Mouse (Mus musculus): Measurements from ENCODE around the gene Zbtb17. TPM values are rescaled to one million over a fixed set of nuclear protein-coding genes. Genes with fewer than 3 reads are reported as not detected.

The Zbtb17 gene
- polyA plus RNA-seq, 1 experiment from 2014 or later = 35.4 TPM

DNA sequence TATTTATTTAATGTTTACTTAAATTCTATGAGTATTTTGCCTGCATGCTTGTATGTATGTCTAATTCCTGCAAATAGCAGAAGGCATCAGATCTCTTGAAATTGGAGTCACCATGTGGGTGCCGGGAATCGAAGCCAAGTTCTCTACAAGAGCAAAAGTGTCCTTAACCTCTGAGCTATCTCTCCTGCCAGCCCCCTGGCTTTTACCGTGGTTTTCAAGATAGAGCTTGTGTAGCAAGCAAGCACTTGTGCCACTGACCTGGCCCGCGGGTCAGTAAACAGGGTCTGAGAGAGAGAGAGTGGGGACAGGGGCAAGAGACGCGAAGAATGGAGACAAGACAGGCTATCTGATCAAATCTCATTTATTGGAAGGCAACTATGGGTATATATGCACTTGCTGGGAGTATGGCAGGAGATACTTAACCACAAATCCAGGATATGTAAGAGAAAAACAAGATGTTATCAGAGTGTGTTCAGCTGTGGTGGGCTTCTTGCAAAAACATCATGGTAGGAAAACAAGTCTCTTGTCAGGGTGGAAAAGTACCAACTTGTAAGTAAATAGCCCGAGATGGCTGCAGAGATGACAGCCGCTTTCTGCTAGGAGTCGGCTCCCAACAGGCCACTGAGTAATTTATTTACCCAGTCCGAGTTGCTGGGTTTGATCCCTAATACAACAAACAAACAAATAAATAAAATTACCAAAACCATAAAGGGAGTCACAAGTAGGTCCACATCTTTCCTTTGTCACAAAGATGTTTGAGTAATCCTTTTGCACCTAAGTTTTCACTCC is 619 bp upstream of the Zbtb17 start:
- H3K9me3 ChIP-seq (replicated peaks; ENCODE audit: control insufficient read depth, low read length) = no peaks in the 10 kb centered on the region
- H3K36me3 ChIP-seq (replicated peaks; ENCODE audit: control insufficient read depth, insufficient read depth, low read depth, low read length) = no peaks in the 10 kb centered on the region; the same call in none of the 2 replicates
- H3K9ac ChIP-seq (replicated peaks; ENCODE audit: low read length) = peak overlapping the region; percentile 98
- peaks cover 2% of the 10 kb centered on the region; the same call in 1 of the 2 replicates for H3K4me1 ChIP-seq (ENCODE audit: control insufficient read depth, insufficient read depth, low read length)
- no peaks in the 10 kb centered on the region for H3K27me3 ChIP-seq (ENCODE audit: control insufficient read depth, insufficient read depth, low read length)
- H3K27ac ChIP-seq (replicated peaks; ENCODE audit: low read depth, low read length) = no peak overlapping the region
- H3K4me2 ChIP-seq (ENCODE audit: low read depth, low read length) = peak overlapping the region; percentile 29
- ATAC-seq (replicated peaks; ENCODE audit: insufficient number of reproducible peaks, low FRiP score, low TSS enrichment, low read depth) (0 out of 2 replicates have a peak, but pooled peaks have one; percentile 1), DNase-seq (ENCODE audit: low spot score) (no peak)
- WGBS = 50% methylated on average over 11 of the region's 11 CpGs
- H3K4me3 ChIP-seq (ENCODE audit: low read depth, low read length) = peak overlapping the region; percentile 100

GRCm38 (mm10) chr4:141445328-141445720 is 870 bp downstream of the Zbtb17 start:
- WGBS = 16% methylated on average over 14 of the region's 14 CpGs
- ATAC-seq (replicated peaks; ENCODE audit: insufficient number of reproducible peaks, low FRiP score, low TSS enrichment, low read depth) = no peak

GRCm38 (mm10) chr4:141446211-141446610 is 1.8 kb downstream of the Zbtb17 start:
- no peak overlapping the region for H3K4me2 ChIP-seq (ENCODE audit: low read depth, low read length)
- H3K9ac ChIP-seq (replicated peaks; ENCODE audit: low read length) = no peak overlapping the region
- H3K27me3 ChIP-seq (ENCODE audit: control insufficient read depth, insufficient read depth, low read length) = no peaks in the 10 kb centered on the region
- H3K4me1 ChIP-seq (ENCODE audit: control insufficient read depth, insufficient read depth, low read length) = peaks cover 2% of the 10 kb centered on the region; the same call in 1 of the 2 replicates
- no peak overlapping the region for H3K4me3 ChIP-seq (ENCODE audit: low read depth, low read length)
- no peak overlapping the region for H3K27ac ChIP-seq (replicated peaks; ENCODE audit: low read depth, low read length)
- H3K9me3 ChIP-seq (replicated peaks; ENCODE audit: control insufficient read depth, low read length) = no peaks in the 10 kb centered on the region
- no peak for ATAC-seq (replicated peaks; ENCODE audit: insufficient number of reproducible peaks, low FRiP score, low TSS enrichment, low read depth)
- H3K36me3 ChIP-seq (replicated peaks; ENCODE audit: control insufficient read depth, insufficient read depth, low read depth, low read length) = peaks cover 5% of the 10 kb centered on the region
- DNase-seq (ENCODE audit: low spot score) = no peak
- WGBS = 74% methylated on average over 7 of the region's 7 CpGs

More at GRCm38 (mm10) chr4:141445328-141445720, 870 bp downstream of the Zbtb17 start:
- H3K4me1 ChIP-seq (ENCODE audit: control insufficient read depth, insufficient read depth, low read length) = peaks cover 2% of the 10 kb centered on the region; the same call in 1 of the 2 replicates
- H3K36me3 ChIP-seq (replicated peaks; ENCODE audit: control insufficient read depth, insufficient read depth, low read depth, low read length) = peaks cover 4% of the 10 kb centered on the region
- no peak overlapping the region for H3K27ac ChIP-seq (replicated peaks; ENCODE audit: low read depth, low read length)
- H3K4me3 ChIP-seq (ENCODE audit: low read depth, low read length) = peak overlapping the region; percentile 100
- peak overlapping the region; percentile 98 for H3K9ac ChIP-seq (replicated peaks; ENCODE audit: low read length)
- peak; percentile 20 for DNase-seq (ENCODE audit: low spot score)
- H3K9me3 ChIP-seq (replicated peaks; ENCODE audit: control insufficient read depth, low read length) = no peaks in the 10 kb centered on the region
- peak overlapping the region; percentile 81 for H3K4me2 ChIP-seq (ENCODE audit: low read depth, low read length)
- H3K27me3 ChIP-seq (ENCODE audit: control insufficient read depth, insufficient read depth, low read length) = no peaks in the 10 kb centered on the region

DNA sequence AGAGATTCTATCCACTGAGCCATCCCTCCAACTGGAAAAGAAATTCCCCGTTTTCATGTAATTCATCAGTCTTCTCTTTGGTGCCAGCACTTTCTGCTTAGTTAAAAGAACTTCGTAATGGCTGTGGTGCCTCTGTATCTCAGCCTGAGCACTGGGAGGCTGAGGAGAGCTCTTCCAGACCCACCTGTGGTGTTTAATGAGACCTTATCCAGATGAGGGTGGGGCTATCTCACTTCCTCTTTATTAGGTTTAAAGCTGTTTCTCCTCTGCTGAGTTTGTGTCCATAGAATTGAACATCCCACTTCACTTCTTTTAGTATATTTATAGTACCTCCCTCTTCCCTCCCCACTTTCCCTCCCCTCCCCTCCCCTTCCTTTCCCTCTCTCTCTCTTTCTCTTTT is 6.8 kb downstream of the Zbtb17 start:
- Histone ChIP-seq H3K27ac (replicated peaks; ENCODE audit: low read depth, low read length) (no peak overlapping the region), H3K9me3 (replicated peaks; ENCODE audit: control insufficient read depth, low read length) (no peaks in the 10 kb centered on the region), H3K27me3 (ENCODE audit: control insufficient read depth, insufficient read depth, low read length) (no peaks in the 10 kb centered on the region), H3K9ac (replicated peaks; ENCODE audit: low read length) (no peak overlapping the region), H3K4me2 (ENCODE audit: low read depth, low read length) (no peak overlapping the region), H3K4me3 (ENCODE audit: low read depth, low read length) (no peak overlapping the region), H3K4me1 (ENCODE audit: control insufficient read depth, insufficient read depth, low read length) (no peaks in the 10 kb centered on the region), H3K36me3 (replicated peaks; ENCODE audit: control insufficient read depth, insufficient read depth, low read depth, low read length) (peaks cover 5% of the 10 kb centered on the region)
- DNase-seq (ENCODE audit: low spot score) (no peak), ATAC-seq (replicated peaks; ENCODE audit: insufficient number of reproducible peaks, low FRiP score, low TSS enrichment, low read depth) (no peak)
- 78% methylated on average over 2 of the region's 2 CpGs for WGBS

- no peak overlapping the region for H3K4me2 ChIP-seq (ENCODE audit: low read depth, low read length)
- no peaks in the 10 kb centered on the region for H3K27me3 ChIP-seq (ENCODE audit: control insufficient read depth, insufficient read depth, low read length)
- WGBS = 94% methylated on average over 9 of the region's 9 CpGs
- H3K36me3 ChIP-seq (replicated peaks; ENCODE audit: control insufficient read depth, insufficient read depth, low read depth, low read length) = peaks cover 5% of the 10 kb centered on the region
- H3K4me3 ChIP-seq (ENCODE audit: low read depth, low read length) = no peak overlapping the region
- H3K27ac ChIP-seq (replicated peaks; ENCODE audit: low read depth, low read length) = no peak overlapping the region
- H3K9me3 ChIP-seq (replicated peaks; ENCODE audit: control insufficient read depth, low read length) = no peaks in the 10 kb centered on the region
- no peak overlapping the region for H3K9ac ChIP-seq (replicated peaks; ENCODE audit: low read length)
- no peaks in the 10 kb centered on the region for H3K4me1 ChIP-seq (ENCODE audit: control insufficient read depth, insufficient read depth, low read length)
- ATAC-seq (replicated peaks; ENCODE audit: insufficient number of reproducible peaks, low FRiP score, low TSS enrichment, low read depth) = no peak
- DNase-seq (ENCODE audit: low spot score) = no peak
Observed at GRCm38 (mm10) chr4:141451916-141452450, 7.5 kb downstream of the Zbtb17 start.

DNA sequence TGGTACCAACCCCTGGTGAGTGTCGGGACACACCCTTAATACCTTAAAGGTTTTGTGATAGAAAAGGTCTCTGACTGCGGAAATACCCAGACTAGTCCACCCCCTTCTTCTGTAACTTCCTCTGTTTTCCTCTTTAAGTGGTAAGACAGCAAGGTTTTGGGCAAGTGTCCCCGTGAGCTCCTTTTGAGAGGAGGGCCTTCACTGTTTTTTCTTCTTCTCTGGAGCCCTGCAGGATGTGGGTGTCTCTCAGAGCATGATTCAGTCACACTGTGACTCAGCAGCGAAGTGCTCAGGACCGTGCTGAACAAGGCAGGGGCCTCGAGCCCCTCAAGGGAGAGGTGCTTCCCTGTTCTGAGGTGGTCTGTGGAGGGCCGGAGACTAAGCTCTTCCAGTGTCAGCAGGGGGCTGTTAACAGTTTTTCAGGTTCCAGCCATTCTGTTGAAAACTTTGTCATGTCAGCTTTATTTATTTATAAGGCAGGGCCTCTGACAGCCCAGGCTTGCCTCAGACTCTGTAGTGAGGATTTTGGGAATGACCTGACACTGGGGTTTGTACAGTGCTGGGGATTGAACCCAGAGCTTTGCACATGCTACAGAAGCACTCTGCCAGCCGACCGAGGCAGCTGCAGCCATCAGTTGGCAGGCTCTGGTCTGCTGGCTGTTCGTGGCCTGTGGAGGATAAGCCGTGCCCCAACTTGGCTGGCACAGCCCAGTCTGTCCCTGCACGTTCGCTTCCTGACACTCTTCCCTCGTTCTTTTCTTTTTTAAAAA is 10.3 kb downstream of the Zbtb17 start:
- H3K4me3 ChIP-seq (ENCODE audit: low read depth, low read length) = no peak overlapping the region
- H3K27me3 ChIP-seq (ENCODE audit: control insufficient read depth, insufficient read depth, low read length) = no peaks in the 10 kb centered on the region
- H3K36me3 ChIP-seq (replicated peaks; ENCODE audit: control insufficient read depth, insufficient read depth, low read depth, low read length) = peaks cover 2% of the 10 kb centered on the region; the same call in 1 of the 2 replicates
- ATAC-seq (replicated peaks; ENCODE audit: insufficient number of reproducible peaks, low FRiP score, low TSS enrichment, low read depth) = no peak
- H3K4me2 ChIP-seq (ENCODE audit: low read depth, low read length) = no peak overlapping the region
- 79% methylated on average over 14 of the region's 14 CpGs for WGBS
- no peak overlapping the region for H3K27ac ChIP-seq (replicated peaks; ENCODE audit: low read depth, low read length)
- no peak overlapping the region for H3K9ac ChIP-seq (replicated peaks; ENCODE audit: low read length)
- peaks cover 3% of the 10 kb centered on the region for H3K4me1 ChIP-seq (ENCODE audit: control insufficient read depth, insufficient read depth, low read length)
- DNase-seq (ENCODE audit: low spot score) = no peak
- H3K9me3 ChIP-seq (replicated peaks; ENCODE audit: control insufficient read depth, low read length) = no peaks in the 10 kb centered on the region

GRCm38 (mm10) chr4:141455526-141455925 is 11.1 kb downstream of the Zbtb17 start:
- no peaks in the 10 kb centered on the region for H3K27me3 ChIP-seq (ENCODE audit: control insufficient read depth, insufficient read depth, low read length)
- H3K4me1 ChIP-seq (ENCODE audit: control insufficient read depth, insufficient read depth, low read length) = peaks cover 3% of the 10 kb centered on the region
- H3K27ac ChIP-seq (replicated peaks; ENCODE audit: low read depth, low read length) = no peak overlapping the region
- no peak overlapping the region for H3K4me2 ChIP-seq (ENCODE audit: low read depth, low read length)
- ATAC-seq (replicated peaks; ENCODE audit: insufficient number of reproducible peaks, low FRiP score, low TSS enrichment, low read depth) (no peak), DNase-seq (ENCODE audit: low spot score) (no peak)
- 70% methylated on average over 4 of the region's 4 CpGs for WGBS
- no peaks in the 10 kb centered on the region; the same call in 1 of the 2 replicates for H3K36me3 ChIP-seq (replicated peaks; ENCODE audit: control insufficient read depth, insufficient read depth, low read depth, low read length)
- no peak overlapping the region for H3K4me3 ChIP-seq (ENCODE audit: low read depth, low read length)
- no peak overlapping the region for H3K9ac ChIP-seq (replicated peaks; ENCODE audit: low read length)
- H3K9me3 ChIP-seq (replicated peaks; ENCODE audit: control insufficient read depth, low read length) = no peaks in the 10 kb centered on the region

Data from embryonic facial prominence, embryonic 11.5 days (tissue).